Mouse (Mus musculus) left cerebral cortex, postnatal 36 days (tissue): ENCODE measurements around the gene Defa22. TPM values are rescaled to one million over a fixed set of nuclear protein-coding genes. Genes with fewer than 3 reads are reported as not detected.
"Not testable (repeated sequence)": the region's sequence is repeated elsewhere in the genome, so short reads cannot be mapped to it uniquely, and the experiment has no call there.

Source experiments
- DNase-seq, 2 experiments: peaks; one replicate each; pipeline ENCODE4 v3.0.0; 2021 to 2022; ENCODE audit warnings: low spot score in 2 of 2, mixed read lengths in 1 of 2
- intact Hi-C: fragments of 180-260 bp; cut with DNase I; formaldehyde crosslinking; loops from one replicate; pipeline ENCODE4 v1.15.1; 2025
- total RNA-seq, 2 experiments: library from RNA; stranded (reverse); gene quantifications; 2 replicates each; pipeline ENCODE4 v1.2.3; 2021

Gene Defa22
- not detected for total RNA-seq

DNA sequence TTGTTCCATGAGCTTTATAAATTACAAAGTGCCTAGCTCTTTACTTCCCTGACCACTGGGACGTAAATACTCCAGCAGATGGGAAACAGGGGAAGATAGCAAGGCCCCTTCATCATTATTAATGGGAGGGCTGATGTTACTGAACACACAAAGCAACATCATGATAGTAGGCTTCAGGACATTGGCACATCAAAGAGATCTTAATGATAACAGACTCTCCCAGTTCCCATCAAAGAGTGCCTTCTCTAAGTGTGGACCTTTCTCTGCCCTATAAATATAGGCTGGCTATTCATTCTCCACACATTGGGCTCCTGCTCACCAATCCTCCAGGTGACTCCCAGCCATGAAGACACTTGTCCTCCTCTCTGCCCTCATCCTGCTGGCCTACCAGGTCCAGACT lies at the start of gene Defa22:
Gene Defa22 (plus strand): TSS at position 301 of the 400 bp plus-strand sequence.
- DNase-seq, intact Hi-C loops: not testable (repeated sequence)

DNA sequence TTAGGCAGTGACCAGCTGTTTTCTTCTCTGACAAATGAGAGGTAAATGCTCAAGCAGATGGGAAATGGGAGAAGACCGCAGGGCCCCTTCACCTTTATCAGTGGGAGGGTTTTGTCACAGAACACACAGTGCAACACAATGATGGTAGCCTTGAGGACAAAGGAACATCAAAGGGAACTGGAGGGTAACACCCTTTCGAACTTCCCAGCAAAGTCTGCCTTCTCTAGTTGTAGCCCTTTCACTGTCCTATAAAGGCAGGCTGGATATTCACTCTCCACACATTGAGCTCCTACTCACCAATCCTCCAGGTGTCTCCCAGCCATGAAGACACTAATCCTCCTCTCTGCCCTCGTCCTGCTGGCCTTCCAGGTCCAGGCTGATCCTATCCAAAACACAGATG lies 27.7 kb upstream of the Defa22 start, which contains the start of gene Defa30:
Gene Defa30 (plus strand): TSS at position 301 of the 400 bp plus-strand sequence.
- DNase-seq, intact Hi-C loops: not testable (repeated sequence)

DNA sequence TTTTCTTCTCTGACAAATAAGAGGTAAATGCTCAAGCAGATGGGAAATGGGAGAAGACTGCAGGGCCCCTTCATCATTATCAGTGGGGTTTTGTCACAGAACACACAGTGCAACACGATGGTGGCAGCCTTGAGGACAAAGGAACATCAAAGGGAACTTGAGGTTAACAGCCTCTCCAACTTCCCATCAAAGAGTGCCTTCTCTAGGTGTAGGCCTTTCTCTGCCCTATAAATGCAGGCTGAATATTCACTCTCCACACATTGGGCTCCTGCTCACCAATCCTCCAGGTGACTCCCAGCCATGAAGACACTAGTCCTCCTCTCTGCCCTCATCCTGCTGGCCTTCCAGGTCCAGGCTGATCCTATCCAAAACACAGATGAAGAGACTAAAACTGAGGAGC lies 29.2 kb downstream of the Defa22 start, which contains the start of gene Defa31:
Gene Defa31 (plus strand): TSS at position 301 of the 400 bp plus-strand sequence.
- DNase-seq, intact Hi-C loops: not testable (repeated sequence)

DNA sequence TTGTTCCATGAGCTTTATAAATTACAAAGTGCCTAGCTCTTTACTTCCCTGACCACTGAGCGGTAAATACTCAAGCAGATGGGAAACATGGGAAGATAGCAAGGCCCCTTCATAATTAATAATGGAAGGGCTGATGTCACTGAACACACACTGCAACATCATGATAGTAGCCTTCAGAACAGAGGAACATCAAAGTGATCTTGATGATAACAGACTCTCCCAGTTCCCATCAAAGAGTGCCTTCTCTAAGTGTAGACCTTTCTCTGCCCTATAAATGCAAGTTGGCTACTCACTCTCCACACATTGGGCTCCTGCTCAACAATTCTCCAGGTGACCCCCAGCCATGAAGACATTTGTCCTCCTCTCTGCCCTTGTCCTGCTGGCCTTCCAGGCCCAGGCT lies 39.2 kb downstream of the Defa22 start, which contains the start of gene Gm15293:
Gene Gm15293 (plus strand): TSS at position 301 of the 400 bp plus-strand sequence.
- DNase-seq, intact Hi-C loops: not testable (repeated sequence)

Other genes starting within 250 kb of the Defa22 start
- gene Gm6040, start 240.2 kb upstream of the Defa22 start, total RNA-seq = not detected
- gene AY761185, start 217.6 kb upstream of the Defa22 start, total RNA-seq = not detected
- gene Defa21, start 136.7 kb upstream of the Defa22 start, total RNA-seq = not detected
- gene Defa23, start 107.2 kb upstream of the Defa22 start, total RNA-seq = not detected
- gene Defa35, start 97.2 kb upstream of the Defa22 start, total RNA-seq = not detected
- not detected for gene Defa25, start 77.8 kb upstream of the Defa22 start, total RNA-seq
- not detected for gene Gm14851, start 66.2 kb upstream of the Defa22 start, total RNA-seq
- not detected for gene Defa30, start 27.6 kb upstream of the Defa22 start, total RNA-seq
- gene Defa31, start 29.3 kb downstream of the Defa22 start, total RNA-seq = not detected
- not detected for gene Gm15293, start 39.3 kb downstream of the Defa22 start, total RNA-seq
- gene Gm15292, start 87.5 kb downstream of the Defa22 start, total RNA-seq = not detected
- gene Defa27, start 153.3 kb downstream of the Defa22 start, total RNA-seq = not detected
- not detected for gene Defa29, start 164.7 kb downstream of the Defa22 start, total RNA-seq
- not detected for gene Defa2, start 216.2 kb downstream of the Defa22 start, total RNA-seq
- not detected for gene Defa33, start 229.5 kb downstream of the Defa22 start, total RNA-seq